8 mouse cellular contexts compared by ENCODE assay signal in genomic region chr9:103624649-103625048, GRCm38 (mm10).
A peak's percentile ranks its signal among the peaks of the same experiment; 100 is the strongest.
DNase-seq lines count a peak whose midpoint lies in the region; ATAC-seq and TF ChIP-seq lines count a peak whose summit lies in the region.

No protein-coding gene starts in this region.

- no peak overlapping the region for H3K27ac ChIP-seq in cerebellum, adult 2 months (ENCODE audit: insufficient read depth, low read length)
- no peak overlapping the region for H3K27ac ChIP-seq in intestine, embryonic 15.5 days
- H3K27ac ChIP-seq in midbrain, embryonic 13.5 days: no peak overlapping the region
- no peak overlapping the region for H3K27ac ChIP-seq in stomach, embryonic 15.5 days

- no peak for TF ChIP-seq POLR2A in cerebellum, adult 2 months (IDR thresholded peaks at IDR 0.05; ENCODE audit: borderline replicate concordance, insufficient read depth, low read length)

- no peak overlapping the region for H3K9ac ChIP-seq in intestine, embryonic 15.5 days
- H3K9ac ChIP-seq in midbrain, embryonic 13.5 days (replicated peaks): no peak overlapping the region
- H3K9ac ChIP-seq in stomach, embryonic 15.5 days: no peak overlapping the region

- peaks cover 44% of the 10 kb centered on the region for H3K4me1 ChIP-seq in cerebellum, adult 2 months (ENCODE audit: control insufficient read depth, insufficient read depth, low read length)
- H3K4me1 ChIP-seq in intestine, embryonic 15.5 days (replicated peaks): no peaks in the 10 kb centered on the region
- peaks cover 18% of the 10 kb centered on the region for H3K4me1 ChIP-seq in midbrain, embryonic 13.5 days (replicated peaks)
- no peaks in the 10 kb centered on the region for H3K4me1 ChIP-seq in stomach, embryonic 15.5 days

- no peaks in the 10 kb centered on the region for H3K9me3 ChIP-seq in intestine, embryonic 15.5 days
- no peaks in the 10 kb centered on the region for H3K9me3 ChIP-seq in midbrain, embryonic 13.5 days
- H3K9me3 ChIP-seq in stomach, embryonic 15.5 days: no peaks in the 10 kb centered on the region

- H3K27me3 ChIP-seq in cerebellum, adult 2 months (ENCODE audit: control insufficient read depth, insufficient read depth, low read length): no peaks in the 10 kb centered on the region
- H3K27me3 ChIP-seq in intestine, embryonic 15.5 days (replicated peaks): no peaks in the 10 kb centered on the region
- H3K27me3 ChIP-seq in midbrain, embryonic 13.5 days: no peaks in the 10 kb centered on the region; the same call in 1 of the 2 replicates
- H3K27me3 ChIP-seq in stomach, embryonic 15.5 days (replicated peaks): no peaks in the 10 kb centered on the region

- peak; percentile 5 to 29 for DNase-seq in urinary bladder, adult 18-20 months (ENCODE audit: low spot score in 2 of 2)
- no peak for DNase-seq in urinary bladder, postnatal 4 days (ENCODE audit: low spot score in 2 of 2)
- DNase-seq in cerebellum, adult 2 months: peak; percentile 66 to 80
- peak; percentile 15 to 78 for DNase-seq in left cerebral cortex, adult 9 months (ENCODE audit: low spot score in 2 of 2)

- no peaks in the 10 kb centered on the region for H3K36me3 ChIP-seq in intestine, embryonic 15.5 days
- no peaks in the 10 kb centered on the region for H3K36me3 ChIP-seq in midbrain, embryonic 13.5 days
- H3K36me3 ChIP-seq in stomach, embryonic 15.5 days: no peaks in the 10 kb centered on the region

- 64% methylated on average over 1 of the region's 1 CpGs for WGBS in cerebellum, adult 2 months
- WGBS in intestine, embryonic 15.5 days: 41% methylated on average over 1 of the region's 1 CpGs
- 46% methylated on average over 1 of the region's 1 CpGs for WGBS in midbrain, embryonic 13.5 days
- WGBS in stomach, embryonic 15.5 days: 36% methylated on average over 1 of the region's 1 CpGs

- no peak overlapping the region for H3K4me2 ChIP-seq in intestine, embryonic 15.5 days (replicated peaks)
- no peak overlapping the region for H3K4me2 ChIP-seq in midbrain, embryonic 13.5 days (replicated peaks)
- no peak overlapping the region for H3K4me2 ChIP-seq in stomach, embryonic 15.5 days

- TF ChIP-seq CTCF in cerebellum, adult 2 months (IDR thresholded peaks at IDR 0.05; ENCODE audit: borderline replicate concordance, insufficient read depth, low read depth, low read length): peak; percentile 80; the same call in 1 of the 2 replicates

- peak; percentile 83 for ATAC-seq in frontal cortex, adult (ENCODE audit: low TSS enrichment)
- peak; percentile 72; the same call in 1 of the 2 replicates for ATAC-seq in intestine, embryonic 15.5 days
- ATAC-seq in midbrain, embryonic 13.5 days: peak; percentile 58; the same call in 1 of the 2 replicates
- ATAC-seq in stomach, embryonic 15.5 days (ENCODE audit: insufficient read depth, low FRiP score, low read depth): peak; percentile 65

- H3K4me3 ChIP-seq in cerebellum, adult 2 months (replicated peaks; ENCODE audit: insufficient read depth, low read depth, low read length): no peak overlapping the region
- no peak overlapping the region for H3K4me3 ChIP-seq in intestine, embryonic 15.5 days (replicated peaks)
- H3K4me3 ChIP-seq in midbrain, embryonic 13.5 days (replicated peaks): no peak overlapping the region
- H3K4me3 ChIP-seq in stomach, embryonic 15.5 days (replicated peaks): no peak overlapping the region

Comparison
In these comparisons a context has a peak if more than half of its experiments do, and no peak if none do; other contexts are left out.
1. DNase-seq: peak in urinary bladder, adult 18-20 months (2 of 2), cerebellum, adult 2 months (2 of 2) and left cerebral cortex, adult 9 months (2 of 2); none in urinary bladder, postnatal 4 days (0 of 2).
2. Peak in every context shown above with its lines, with median percentiles within 50 percentile points of each other: ATAC-seq.